Mouse (Mus musculus) ES-E14 (cell line): ENCODE results near the gene C1qtnf5. TPM values are rescaled to one million over a fixed set of nuclear protein-coding genes. Genes with fewer than 3 reads are reported as not detected.

Experiments
- DNase-seq: peaks from one replicate; pipeline ENCODE4 v3.0.0-alpha.2; 2013; ENCODE audit warnings: low read depth, low spot score
- H3K27ac ChIP-seq: 2 replicates; pipeline ENCODE4 v1.5.1; 2012; ENCODE audit warnings: low read depth, mild to moderate bottlenecking, low read length, moderate library complexity, mixed read lengths; ENCODE audit not compliant: poor library complexity, insufficient read depth, severe bottlenecking
- H3K36me3 ChIP-seq: 2 replicates; pipeline ENCODE4 v1.6.1; 2012; ENCODE audit warnings: mild to moderate bottlenecking, low read length, moderate library complexity, mixed read lengths; ENCODE audit not compliant: control insufficient read depth, poor library complexity, insufficient read depth, severe bottlenecking
- H3K4me1 ChIP-seq, 2 experiments: fragments of 150-350 bp in 1 of 2; sonication (generic) in 1 of 2; 2 replicates each; pipeline ENCODE4 v1.6.1; 2012; ENCODE audit warnings: low read length in 2 of 2, mild to moderate bottlenecking in 1 of 2, mixed read lengths in 1 of 2; ENCODE audit not compliant: control insufficient read depth in 2 of 2, insufficient read depth in 2 of 2, poor library complexity in 1 of 2
- H3K4me3 ChIP-seq, 2 experiments: fragments of 150-350 bp in 1 of 2; sonication (generic) in 1 of 2; 2 replicates each; pipeline ENCODE4 v1.5.1; 2012; ENCODE audit warnings: low read length in 2 of 2, low read depth in 1 of 2, mild to moderate bottlenecking in 1 of 2, mixed read lengths in 1 of 2; ENCODE audit not compliant: insufficient read depth in 1 of 2, poor library complexity in 1 of 2, severe bottlenecking in 1 of 2
- H3K9ac ChIP-seq: 2 replicates; pipeline ENCODE4 v1.6.1; 2012; ENCODE audit warnings: low read depth, mild to moderate bottlenecking, low read length, mixed read lengths; ENCODE audit not compliant: poor library complexity, insufficient read depth, severe bottlenecking
- H3K9me3 ChIP-seq: fragments of 150-350 bp; sonication (generic); 2 replicates; pipeline ENCODE4 v1.6.1; 2012; ENCODE audit warnings: low read depth, mild to moderate bottlenecking, low read length; ENCODE audit not compliant: control insufficient read depth, insufficient read depth
- CHD2 ChIP-seq: IDR thresholded peaks from 2 replicates; pipeline ENCODE4 v1.6.1; 2014; ENCODE audit warnings: mild to moderate bottlenecking, low read depth, low read length, inconsistent platforms
- HCFC1 ChIP-seq: IDR thresholded peaks from 2 replicates; pipeline ENCODE4 v1.6.1; 2012; ENCODE audit warnings: low read length, inconsistent platforms, borderline replicate concordance; ENCODE audit not compliant: insufficient read depth
- MAFK ChIP-seq: IDR thresholded peaks from 2 replicates; pipeline ENCODE4 v1.6.1; 2014; ENCODE audit warnings: mild to moderate bottlenecking, low read depth, low read length, inconsistent platforms; ENCODE audit not compliant: insufficient read depth
- ZC3H11A ChIP-seq: IDR thresholded peaks from 2 replicates; pipeline ENCODE4 v1.6.1; 2012; ENCODE audit warnings: low read depth, mild to moderate bottlenecking, inconsistent platforms, low read length, borderline replicate concordance
- ZNF384 ChIP-seq: IDR thresholded peaks from 2 replicates; pipeline ENCODE4 v1.6.1; 2012; ENCODE audit warnings: low read depth, low read length, inconsistent platforms
- in situ Hi-C, 2 experiments: fragments of 600-800 bp; cut with MboI; formaldehyde crosslinking; loops; one replicate each; pipeline ENCODE4 v1.15.1; 2025; ENCODE audit warnings: low sequenced_read_pairs in 2 of 2, inconsistent platforms in 1 of 2; ENCODE audit not compliant: unreplicated experiment in 2 of 2
- total RNA-seq: library from RNA; depleted of rRNA; stranded (reverse); fragments of 300-350 nt; gene quantifications from 2 replicates; pipeline ENCODE4 v1.2.3, GENCODE M21; 2012

C1qtnf5 gene
- total RNA-seq, 1 experiment: 1.6 TPM

- TF ChIP-seq ZNF384 (no peak), ZC3H11A (no peak), MAFK (no peak), HCFC1 (no peak), CHD2 (no peak)
- in situ Hi-C loops: no loop called here
These were observed 18.0 kb downstream of the C1qtnf5 start for GRCm38 (mm10) chr9:44125026-44125425.

GRCm38 (mm10) chr9:44125546-44126428, 18.7 kb downstream of the C1qtnf5 start:
- H3K4me1 ChIP-seq: peaks cover 11 to 27% of the 10 kb centered on the region in 2 experiments
- peak overlapping the region; percentile 57; the same call in 1 of the 2 replicates for H3K27ac ChIP-seq
- TF ChIP-seq ZC3H11A (no peak), HCFC1 (no peak), CHD2 (no peak), MAFK (no peak), ZNF384 (peak; percentile 51; the same call in 1 of the 2 replicates)
- H3K36me3 ChIP-seq: no peaks in the 10 kb centered on the region
- peak; percentile 93 for DNase-seq
- no peak overlapping the region for H3K4me3 ChIP-seq
- H3K9ac ChIP-seq: peak overlapping the region; percentile 7; the same call in 1 of the 2 replicates
- in situ Hi-C loops: no loop called here
- H3K9me3 ChIP-seq: no peaks in the 10 kb centered on the region

More at GRCm38 (mm10) chr9:44125026-44125425, 18.0 kb downstream of the C1qtnf5 start:
- Histone ChIP-seq H3K9me3 (no peaks in the 10 kb centered on the region), H3K4me3 (no peak overlapping the region), H3K27ac (no peak overlapping the region), H3K4me1 (peaks cover 11 to 25% of the 10 kb centered on the region in 2 experiments), H3K36me3 (no peaks in the 10 kb centered on the region), H3K9ac (no peak overlapping the region)
- no peak for DNase-seq

- Histone ChIP-seq H3K4me3 (no peak overlapping the region), H3K36me3 (no peaks in the 10 kb centered on the region), H3K27ac (peak overlapping the region; percentile 65; the same call in 1 of the 2 replicates), H3K9me3 (no peaks in the 10 kb centered on the region), H3K9ac (no peak overlapping the region), H3K4me1 (peaks cover 11 to 35% of the 10 kb centered on the region in 2 experiments)
- no peak for DNase-seq
- in situ Hi-C loops: no loop called here
- TF ChIP-seq ZNF384 (no peak), CHD2 (no peak), HCFC1 (no peak), ZC3H11A (no peak)
These were observed 19.7 kb downstream of the C1qtnf5 start for GRCm38 (mm10) chr9:44126746-44127145.

- peaks cover 11 to 35% of the 10 kb centered on the region in 2 experiments for H3K4me1 ChIP-seq
- no peak for TF ChIP-seq ZC3H11A
- TF ChIP-seq ZNF384: peak; percentile 97
- in situ Hi-C loops: no loop called here
- DNase-seq: no peak
- H3K9ac ChIP-seq: no peak overlapping the region
- H3K36me3 ChIP-seq: no peaks in the 10 kb centered on the region
- H3K27ac ChIP-seq: peak overlapping the region; percentile 90; the same call in 1 of the 2 replicates
- no peaks in the 10 kb centered on the region for H3K9me3 ChIP-seq
- H3K4me3 ChIP-seq: peak overlapping the region in 1 of 2 experiments; percentile 11; a peak in 1 of 4 replicates
These were observed 20.3 kb downstream of the C1qtnf5 start for GRCm38 (mm10) chr9:44127351-44127801.
